Mouse (Mus musculus): ENCODE data around the gene Tlcd2. TPM values are rescaled to one million over a fixed set of nuclear protein-coding genes. Genes with fewer than 3 reads are reported as not detected.
"Not testable (repeated sequence)": the region's sequence is repeated elsewhere in the genome, so short reads cannot be mapped to it uniquely, and the experiment has no call there.

Gene Tlcd2
- polyA plus RNA-seq, 1 experiment from 2014 or later: 12.4 TPM

DNA sequence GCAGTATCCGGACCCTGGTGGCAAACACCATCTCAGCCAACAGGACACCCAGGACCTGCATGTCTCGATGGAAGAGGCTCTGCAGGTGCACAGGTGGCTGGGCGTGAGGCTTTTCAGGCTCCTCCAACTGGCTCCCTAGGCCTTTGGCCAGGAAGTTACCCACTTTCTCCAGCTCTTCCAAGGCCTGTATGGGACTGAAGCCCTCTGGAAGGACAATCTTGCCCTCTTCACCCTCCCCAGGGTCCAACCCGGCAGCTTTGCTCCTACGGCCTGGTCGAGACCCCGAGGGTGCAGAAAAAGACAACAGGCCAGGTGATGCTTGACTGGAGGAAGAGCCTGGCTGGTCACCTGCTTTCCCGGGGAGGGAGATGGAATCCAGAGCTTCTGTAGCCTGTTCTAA lies 9.4 kb upstream of the Tlcd2 start:
- 91% methylated on average over 8 of the region's 8 CpGs for WGBS
- Histone ChIP-seq H3K4me3 (no peak overlapping the region), H3K27me3 (ENCODE audit: insufficient read depth, poor library complexity, severe bottlenecking) (peaks cover 8% of the 10 kb centered on the region; the same call in 1 of the 2 replicates), H3K27ac (no peak overlapping the region), H3K4me1 (replicated peaks) (peaks cover 35% of the 10 kb centered on the region), H3K36me3 (peaks cover 25% of the 10 kb centered on the region), H3K9me3 (no peaks in the 10 kb centered on the region)
- DNase-seq (ENCODE audit: low spot score): no peak

DNA sequence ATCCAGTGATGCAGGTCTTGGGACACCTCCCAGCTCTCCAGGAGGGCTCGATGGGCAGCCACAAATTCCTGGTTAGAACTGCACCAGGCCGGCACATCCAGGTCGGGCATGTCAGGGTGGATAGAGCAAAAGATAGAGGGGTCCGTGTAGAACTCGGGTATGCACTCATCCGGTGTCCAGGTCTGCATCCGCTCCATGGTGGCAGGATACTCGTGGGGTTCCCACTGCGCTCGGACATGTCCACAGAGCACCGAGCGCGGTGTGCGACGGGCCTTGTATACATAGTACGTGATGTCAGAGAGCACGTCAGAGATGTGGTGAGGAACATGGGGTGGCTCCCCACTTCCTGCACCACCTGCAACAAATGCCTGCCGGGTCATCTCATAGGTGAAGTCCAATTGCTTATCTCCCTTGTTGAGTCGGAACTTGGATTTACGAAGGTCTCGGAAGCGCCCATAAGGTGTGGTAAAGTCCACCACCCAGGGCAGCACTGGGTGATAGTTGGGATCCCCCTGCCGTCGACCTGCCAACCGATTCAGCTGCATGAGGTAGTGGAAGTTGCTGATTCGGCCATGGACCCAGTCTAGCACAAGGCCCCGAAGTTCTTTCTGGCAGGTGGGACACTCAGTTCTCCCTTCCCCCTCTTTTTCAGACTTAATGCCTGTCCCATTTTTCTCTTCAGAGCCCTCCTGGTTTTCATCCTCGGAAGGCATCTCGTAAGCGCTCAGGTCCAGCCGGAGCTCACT lies 8.5 kb upstream of the Tlcd2 start:
- DNase-seq (ENCODE audit: low spot score): no peak
- Histone ChIP-seq H3K36me3 (peaks cover 16% of the 10 kb centered on the region), H3K4me1 (replicated peaks) (peaks cover 35% of the 10 kb centered on the region), H3K27me3 (ENCODE audit: insufficient read depth, poor library complexity, severe bottlenecking) (peaks cover 8% of the 10 kb centered on the region; the same call in 1 of the 2 replicates), H3K27ac (no peak overlapping the region), H3K9me3 (no peaks in the 10 kb centered on the region), H3K4me3 (peak overlapping the region; percentile 84; the same call in 1 of the 2 replicates)
- WGBS: 94% methylated on average over 31 of the region's 31 CpGs

DNA sequence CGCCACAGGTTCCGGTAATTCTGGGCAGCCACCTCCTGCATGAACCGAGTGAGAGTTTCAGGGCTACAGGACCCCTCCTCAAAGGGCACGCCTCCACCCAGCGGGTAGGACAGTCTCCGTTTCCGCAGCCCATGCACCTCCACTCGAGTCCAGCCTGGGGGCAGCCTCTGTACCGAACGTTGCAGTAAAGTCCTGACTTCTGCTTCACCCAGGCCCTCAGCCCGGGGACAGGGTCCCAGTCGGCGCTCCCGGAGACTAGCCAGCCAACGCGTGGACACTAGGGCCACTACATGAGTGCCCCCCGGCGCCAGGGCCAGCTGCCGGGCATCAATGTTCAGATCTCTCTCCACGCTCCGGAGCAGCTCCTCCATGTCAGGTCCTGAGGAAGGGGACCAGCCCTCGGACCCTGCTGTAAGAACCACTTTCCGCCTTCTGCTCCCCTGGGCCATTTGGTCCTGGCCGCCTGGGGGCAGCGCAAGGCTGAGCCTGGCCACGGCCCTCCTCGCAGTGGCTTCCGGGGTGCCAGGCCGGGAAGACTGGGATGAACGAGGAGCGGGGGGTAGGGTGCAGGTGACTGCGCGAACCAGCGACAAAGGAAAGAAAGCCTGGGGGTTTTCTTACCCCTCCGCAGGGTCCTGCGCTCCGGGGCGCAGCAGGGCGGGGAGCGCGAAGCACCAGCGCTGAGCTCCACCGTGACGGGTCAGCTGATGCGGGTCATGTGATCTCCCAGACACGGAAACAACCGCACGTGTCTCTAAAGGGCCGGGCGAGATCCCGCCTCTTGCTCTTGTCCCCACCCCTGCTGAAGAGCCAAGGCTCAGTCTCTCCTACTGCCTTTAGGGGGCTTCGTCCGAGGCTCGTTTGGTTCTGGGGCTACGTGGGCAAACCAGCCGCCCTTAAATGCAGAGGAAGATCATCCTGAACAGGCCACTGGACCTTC lies 7.3 kb upstream of the Tlcd2 start, which contains the start of gene Wdr81:
Wdr81 (minus strand) TSS at position 727 of the 940 bp plus-strand sequence.
- H3K4me3 ChIP-seq: peak within 1 kb of the TSS; percentile 84
- peak within 1 kb of the TSS; percentile 88 for H3K27ac ChIP-seq
- H3K4me1 ChIP-seq (replicated peaks): peaks cover 36% of the 10 kb centered on the region
- no peaks in the 10 kb centered on the region for H3K9me3 ChIP-seq
- WGBS: 3% methylated on average over 56 of the region's 56 CpGs
- peaks cover 8% of the 10 kb centered on the region; the same call in 1 of the 2 replicates for H3K27me3 ChIP-seq (ENCODE audit: insufficient read depth, poor library complexity, severe bottlenecking)
- peak; percentile 91 for DNase-seq (ENCODE audit: low spot score)
- peaks cover 4% of the 10 kb centered on the region; the same call in 1 of the 2 replicates for H3K36me3 ChIP-seq

DNA sequence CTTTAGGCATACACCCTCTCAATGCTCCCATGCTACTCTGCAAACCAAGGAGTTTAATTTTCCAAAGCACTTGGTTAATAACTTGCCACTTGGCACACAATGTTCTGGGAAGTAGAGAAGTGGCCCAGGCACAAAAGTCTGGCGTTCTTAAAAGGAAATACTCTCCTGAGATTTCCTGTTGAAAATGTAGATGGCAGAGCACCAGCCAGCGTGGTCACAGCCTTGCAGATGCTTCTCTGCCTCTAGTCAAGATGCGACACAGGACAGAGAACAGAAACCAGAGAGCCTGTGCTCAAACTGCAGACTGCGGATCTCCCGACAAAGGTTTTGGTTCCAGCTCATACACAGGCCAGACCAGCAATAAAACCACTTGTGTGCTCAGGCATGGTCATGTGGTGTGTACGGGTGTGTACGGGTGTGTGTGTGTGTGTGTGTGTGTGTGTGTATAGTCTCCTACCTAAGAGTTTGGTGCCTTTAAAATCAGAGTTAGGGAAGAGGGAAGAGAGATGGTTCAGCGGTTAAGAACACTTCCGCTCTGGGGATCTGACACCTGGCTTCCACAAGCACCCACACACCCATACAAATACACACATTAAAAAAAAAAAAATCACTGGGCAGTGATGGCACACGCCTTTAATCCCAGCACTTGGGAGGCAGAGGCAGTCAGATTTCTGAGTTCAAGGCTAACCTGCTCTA lies 6.3 kb upstream of the Tlcd2 start:
- Histone ChIP-seq H3K4me3 (peak overlapping the region; percentile 84), H3K27ac (peak overlapping the region; percentile 88), H3K36me3 (no peaks in the 10 kb centered on the region; the same call in 1 of the 2 replicates), H3K9me3 (no peaks in the 10 kb centered on the region), H3K4me1 (replicated peaks) (peaks cover 45% of the 10 kb centered on the region), H3K27me3 (ENCODE audit: insufficient read depth, poor library complexity, severe bottlenecking) (peaks cover 8% of the 10 kb centered on the region; the same call in 1 of the 2 replicates)
- WGBS: 81% methylated on average over 10 of the region's 10 CpGs
- no peak for DNase-seq (ENCODE audit: low spot score)

DNA sequence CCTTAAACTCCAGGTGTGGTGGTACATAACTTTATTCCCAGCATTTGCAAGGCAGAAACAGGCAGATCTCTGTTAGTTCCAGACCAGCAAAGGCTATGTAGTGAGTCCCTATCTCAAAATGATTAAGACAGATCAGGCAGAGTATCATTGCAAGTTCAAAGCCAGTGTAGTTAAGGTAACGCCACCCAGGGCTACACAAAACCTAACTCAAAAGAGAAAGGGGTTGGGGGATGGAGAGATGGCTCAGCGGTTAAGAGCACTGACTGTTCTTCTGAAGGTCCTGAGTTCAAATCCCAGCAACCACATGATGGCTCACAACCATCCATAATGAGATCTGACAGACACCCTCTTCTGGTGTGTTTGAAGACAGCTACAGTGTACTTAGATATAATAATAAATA lies 5.5 kb upstream of the Tlcd2 start:
- peaks cover 47% of the 10 kb centered on the region for H3K4me1 ChIP-seq (replicated peaks)
- not testable (repeated sequence) for H3K27ac ChIP-seq; H3K27me3 ChIP-seq (ENCODE audit: insufficient read depth, poor library complexity, severe bottlenecking); H3K4me3 ChIP-seq; DNase-seq (ENCODE audit: low spot score); H3K36me3 ChIP-seq; H3K9me3 ChIP-seq
- 91% methylated on average over 2 of the region's 2 CpGs for WGBS

DNA sequence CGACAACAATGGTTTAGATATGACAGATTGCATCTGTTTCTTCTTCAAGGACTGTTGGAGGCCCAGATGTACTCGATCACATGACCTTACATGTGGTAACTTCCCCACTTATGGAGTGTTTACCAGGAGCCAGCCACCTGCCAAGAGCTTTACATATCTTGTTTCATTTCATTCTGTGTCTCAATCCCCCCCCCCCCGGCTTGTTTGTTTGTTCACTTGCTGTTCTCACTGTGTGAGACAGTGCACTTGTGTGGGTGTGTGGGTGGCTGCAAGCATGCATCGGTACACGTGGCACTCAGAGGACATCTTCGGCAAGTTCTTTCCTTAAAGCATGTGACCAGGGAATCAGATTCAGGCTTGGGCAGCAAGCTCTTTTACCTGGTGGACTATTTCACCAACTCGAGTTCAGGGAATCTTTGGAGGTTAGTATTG lies 5.1 kb upstream of the Tlcd2 start:
- 88% methylated on average over 7 of the region's 7 CpGs for WGBS
- H3K27ac ChIP-seq: no peak overlapping the region
- H3K9me3 ChIP-seq: no peaks in the 10 kb centered on the region
- no peaks in the 10 kb centered on the region for H3K36me3 ChIP-seq
- H3K27me3 ChIP-seq (ENCODE audit: insufficient read depth, poor library complexity, severe bottlenecking): peaks cover 8% of the 10 kb centered on the region; the same call in 1 of the 2 replicates
- no peak for DNase-seq (ENCODE audit: low spot score)
- H3K4me1 ChIP-seq (replicated peaks): peaks cover 44% of the 10 kb centered on the region
- H3K4me3 ChIP-seq: no peak overlapping the region

DNA sequence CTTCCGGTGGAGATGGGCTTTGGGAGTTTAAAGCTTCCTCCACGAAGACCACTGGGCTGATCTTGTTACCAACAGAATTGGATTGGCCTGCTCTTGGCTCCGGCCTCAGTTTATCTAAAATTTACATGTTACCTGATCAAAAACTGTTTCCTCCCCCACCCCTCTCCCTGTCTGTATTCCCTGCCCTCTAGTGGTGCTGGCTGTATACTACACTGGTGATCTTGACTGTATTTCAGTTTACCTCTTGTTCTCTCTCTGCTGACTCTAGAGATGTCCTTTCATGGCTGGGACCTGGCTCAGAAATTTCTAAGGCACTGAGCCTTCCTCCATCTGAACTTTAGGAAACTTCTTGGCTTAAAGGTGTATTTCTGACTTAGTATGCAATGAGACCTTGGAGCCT lies 3.3 kb upstream of the Tlcd2 start:
- Histone ChIP-seq H3K4me3 (no peak overlapping the region), H3K36me3 (no peaks in the 10 kb centered on the region), H3K9me3 (no peaks in the 10 kb centered on the region), H3K27me3 (ENCODE audit: insufficient read depth, poor library complexity, severe bottlenecking) (peaks cover 8% of the 10 kb centered on the region; the same call in 1 of the 2 replicates), H3K27ac (no peak overlapping the region), H3K4me1 (replicated peaks) (peaks cover 57% of the 10 kb centered on the region)
- peak; percentile 39 for DNase-seq (ENCODE audit: low spot score)
- 25% methylated on average over 3 of the region's 3 CpGs for WGBS

DNA sequence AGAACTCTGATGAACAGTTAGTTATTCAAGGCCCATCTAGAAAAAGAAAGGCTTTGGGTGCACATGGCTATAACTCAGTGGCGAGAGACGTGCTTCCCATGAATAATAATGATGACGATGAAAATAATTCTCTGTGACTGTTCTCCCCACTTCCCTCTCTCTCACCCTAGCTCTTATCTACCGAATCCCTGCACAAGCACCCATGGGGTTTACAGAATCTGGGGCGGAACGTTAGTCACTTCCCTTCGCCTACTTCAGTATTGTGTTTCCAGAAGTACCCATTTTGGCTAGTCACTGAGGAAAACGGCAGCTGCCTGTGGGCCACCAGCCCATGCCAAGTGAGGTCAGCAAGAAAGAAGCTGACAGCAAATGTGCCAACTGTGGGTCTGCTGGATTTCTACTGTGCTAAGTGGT lies 2.9 kb upstream of the Tlcd2 start:
- H3K36me3 ChIP-seq: no peaks in the 10 kb centered on the region
- 85% methylated on average over 8 of the region's 8 CpGs for WGBS
- no peak for DNase-seq (ENCODE audit: low spot score)
- H3K27me3 ChIP-seq (ENCODE audit: insufficient read depth, poor library complexity, severe bottlenecking): peaks cover 4% of the 10 kb centered on the region; the same call in 1 of the 2 replicates
- H3K9me3 ChIP-seq: no peaks in the 10 kb centered on the region
- H3K4me1 ChIP-seq (replicated peaks): peaks cover 57% of the 10 kb centered on the region
- no peak overlapping the region for H3K4me3 ChIP-seq
- no peak overlapping the region for H3K27ac ChIP-seq

DNA sequence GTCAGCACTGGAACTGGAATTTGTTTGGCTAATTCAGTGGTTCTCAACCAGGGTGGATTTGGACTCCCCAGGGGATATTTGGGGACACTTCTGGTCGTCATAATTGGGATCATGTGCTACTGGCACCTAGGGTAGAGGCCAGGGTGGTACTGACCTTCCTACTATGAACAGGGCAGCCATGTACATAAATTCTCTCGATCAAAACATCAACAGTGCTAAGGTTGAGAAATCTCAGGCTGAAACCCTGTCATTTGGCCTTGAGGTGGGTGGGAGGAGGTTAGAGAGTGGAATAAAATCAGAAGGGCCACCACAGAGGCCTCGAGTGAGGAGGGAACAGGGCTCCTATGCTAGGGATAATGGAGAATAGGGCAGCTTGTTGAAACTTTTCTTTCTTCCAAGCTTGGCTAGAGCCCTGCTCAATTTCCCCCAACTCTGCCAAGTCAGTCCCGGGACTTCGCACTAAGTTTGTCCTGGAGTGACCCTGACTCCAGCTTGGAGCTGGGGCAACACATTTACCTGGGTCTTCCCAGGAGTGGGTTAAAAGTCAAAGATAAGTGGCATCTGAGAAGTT lies 2.3 kb upstream of the Tlcd2 start:
- H3K4me3 ChIP-seq: peak overlapping the region; percentile 79; the same call in 1 of the 2 replicates

DNA sequence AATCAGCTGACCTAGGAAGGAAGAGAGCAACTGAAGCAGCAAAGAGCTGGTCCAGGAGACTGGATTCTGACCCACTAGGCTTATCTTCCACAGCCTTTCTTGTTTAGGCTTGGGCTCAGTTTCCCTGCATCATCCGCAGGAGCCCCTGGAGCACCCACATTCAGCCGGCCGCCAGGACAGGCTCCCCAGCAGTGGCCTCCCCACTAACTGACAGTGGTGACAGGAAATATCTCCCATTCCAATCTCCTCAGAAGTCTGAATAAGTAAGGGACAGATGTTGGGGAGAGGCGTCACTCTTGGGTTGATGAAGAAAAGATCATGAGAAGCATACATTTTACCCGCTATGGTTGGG lies 1.8 kb upstream of the Tlcd2 start:
- H3K36me3 ChIP-seq: 0 out of 2 replicates have a peak, but pooled peaks cover 2% of the 10 kb centered on the region
- peaks cover 48% of the 10 kb centered on the region for H3K4me1 ChIP-seq (replicated peaks)
- H3K9me3 ChIP-seq: no peaks in the 10 kb centered on the region
- no peak for DNase-seq (ENCODE audit: low spot score)
- H3K27me3 ChIP-seq (ENCODE audit: insufficient read depth, poor library complexity, severe bottlenecking): no peaks in the 10 kb centered on the region
- peak overlapping the region; percentile 79 for H3K4me3 ChIP-seq
- peak overlapping the region; percentile 91 for H3K27ac ChIP-seq
- WGBS: 18% methylated on average over 5 of the region's 5 CpGs

More for the DNA sequence above, 2.3 kb upstream of the Tlcd2 start:
- no peaks in the 10 kb centered on the region for H3K36me3 ChIP-seq
- DNase-seq (ENCODE audit: low spot score): no peak
- 81% methylated on average over 5 of the region's 5 CpGs for WGBS
- peaks cover 52% of the 10 kb centered on the region for H3K4me1 ChIP-seq (replicated peaks)
- no peaks in the 10 kb centered on the region for H3K9me3 ChIP-seq
- peak overlapping the region; percentile 91 for H3K27ac ChIP-seq
- no peaks in the 10 kb centered on the region for H3K27me3 ChIP-seq (ENCODE audit: insufficient read depth, poor library complexity, severe bottlenecking)

DNA sequence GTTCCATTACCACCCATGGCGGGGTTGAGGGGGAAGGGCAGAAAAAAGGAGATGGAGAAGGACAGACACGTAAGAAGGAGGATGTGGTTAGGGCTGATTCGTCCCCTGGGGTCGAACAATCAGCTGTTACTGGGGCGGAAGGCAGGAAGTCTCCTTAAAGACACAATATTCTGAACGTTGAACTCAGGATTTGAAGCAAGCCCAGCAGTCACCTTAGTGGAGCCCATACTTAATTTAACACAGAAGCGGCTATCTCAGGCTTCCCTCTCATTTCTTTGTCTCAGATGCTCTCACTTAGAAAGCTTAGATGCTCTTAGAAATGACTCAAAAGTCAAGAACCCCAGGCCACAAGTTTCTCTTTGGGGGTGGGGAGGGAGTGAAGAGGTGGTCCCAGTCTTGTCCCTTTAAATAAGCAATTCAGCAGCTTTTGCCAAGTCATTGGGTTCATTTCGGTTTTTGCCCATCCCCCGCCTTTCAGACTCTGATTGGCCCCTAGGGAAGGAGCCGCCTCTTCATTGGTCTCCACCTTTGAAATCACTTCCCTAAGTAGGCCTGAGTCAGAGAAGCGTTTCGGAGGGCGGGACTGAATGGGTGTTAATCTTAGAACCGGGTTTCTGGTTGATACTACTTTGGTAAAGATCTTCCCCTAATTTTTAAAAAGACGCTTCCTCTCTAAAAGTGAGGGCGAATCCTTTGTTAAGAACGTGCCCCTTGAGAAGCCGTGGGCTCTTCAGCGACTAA lies 1.2 kb upstream of the Tlcd2 start:
- Histone ChIP-seq H3K9me3 (no peaks in the 10 kb centered on the region), H3K36me3 (peaks cover 8% of the 10 kb centered on the region), H3K27me3 (ENCODE audit: insufficient read depth, poor library complexity, severe bottlenecking) (no peaks in the 10 kb centered on the region), H3K27ac (peak overlapping the region; percentile 91), H3K4me1 (replicated peaks) (peaks cover 43% of the 10 kb centered on the region), H3K4me3 (peak overlapping the region; percentile 79)
- peak; percentile 87 for DNase-seq (ENCODE audit: low spot score)
- WGBS: 2% methylated on average over 19 of the region's 19 CpGs
